Mouse (Mus musculus): ENCODE results near the gene Gskip.

The Gskip gene

DNA sequence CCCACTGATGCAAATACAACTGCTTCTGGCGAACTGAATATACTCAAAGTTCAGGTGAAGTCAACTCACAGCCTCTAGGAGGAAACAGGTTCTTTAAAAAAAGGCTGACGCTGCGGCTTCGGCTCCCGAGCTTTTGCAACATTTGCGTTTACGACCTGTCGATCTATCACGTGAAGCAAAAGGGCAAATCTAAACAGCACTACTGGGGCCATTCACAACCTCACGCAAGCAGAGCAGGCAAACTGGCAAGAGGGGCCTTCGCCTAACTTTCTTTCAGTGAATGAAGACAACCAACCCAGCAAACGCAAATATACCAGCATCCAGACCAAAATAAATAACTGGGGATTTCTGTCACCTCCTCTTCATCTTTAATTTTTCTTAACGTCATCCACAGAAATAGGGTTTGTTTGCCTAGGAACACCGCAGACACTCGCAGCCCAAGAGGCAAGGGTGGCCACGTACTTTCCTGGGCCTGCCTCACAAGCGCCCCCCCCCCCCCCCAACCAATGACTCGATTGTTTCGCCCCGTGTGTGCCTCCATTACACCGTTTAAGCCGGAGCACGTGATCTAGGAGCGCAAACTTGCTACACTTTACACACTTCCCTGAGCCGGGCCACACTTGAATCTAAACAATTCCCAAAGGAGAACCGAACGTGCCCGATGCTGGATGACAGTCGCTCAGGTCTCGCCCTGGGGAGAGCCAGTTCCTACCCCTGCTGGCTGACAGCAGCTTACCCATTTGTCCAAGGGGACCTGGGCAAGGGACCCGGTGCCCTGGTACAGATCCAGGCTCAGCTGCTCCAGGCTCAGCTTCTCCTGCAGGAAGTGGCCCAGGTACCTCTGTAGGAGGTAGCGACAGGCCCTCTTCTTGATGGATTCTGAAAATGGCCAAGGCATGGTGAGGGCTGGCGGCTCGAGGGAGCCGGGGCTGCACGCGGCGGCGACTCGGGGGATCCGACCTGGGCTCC, at the start of gene Gskip:
TSS of gene Gskip (plus strand) at position 897 of the 969 bp plus-strand sequence.
- no peak for DNase-seq (ENCODE audit: low spot score)

DNA sequence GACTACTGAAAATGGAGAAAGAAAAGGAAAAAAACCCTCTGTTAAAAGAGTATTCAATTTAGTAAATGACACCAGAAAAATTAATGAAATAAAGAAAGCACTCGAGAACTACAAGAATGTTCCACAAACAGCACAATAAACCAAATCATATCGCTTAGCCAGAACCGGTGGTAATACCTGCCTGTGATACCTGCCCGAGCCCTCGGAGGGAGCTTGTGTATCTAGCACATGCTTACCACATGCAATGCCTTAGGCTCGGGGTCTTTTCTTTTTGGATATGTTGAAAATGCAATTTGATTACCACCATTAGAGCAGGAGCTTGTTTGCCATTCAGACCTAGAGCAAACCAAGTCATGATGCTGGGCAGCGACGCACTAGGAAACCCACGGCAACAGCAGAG, 48.1 kb upstream of the Gskip start:
- DNase-seq (ENCODE audit: low spot score), result no peak

DNA sequence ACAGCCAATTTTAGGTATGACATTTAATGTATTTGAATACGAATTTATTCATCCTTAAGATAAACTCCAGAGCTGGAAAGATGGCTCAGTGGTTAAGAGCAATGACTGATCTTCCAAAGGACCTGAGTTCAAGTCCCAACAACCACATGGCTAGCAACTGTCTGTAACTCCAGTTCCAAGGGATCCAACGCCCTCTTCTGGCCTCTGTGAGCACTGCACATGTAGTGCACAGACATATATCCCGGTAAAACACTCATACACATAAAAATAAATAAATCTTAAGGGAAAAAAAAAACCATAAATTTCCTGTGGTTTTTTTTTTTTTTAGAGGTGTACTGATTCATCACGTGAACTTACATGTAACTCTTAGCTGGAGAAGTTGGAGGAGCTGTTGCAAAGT, 47.1 kb upstream of the Gskip start:
- no peak for DNase-seq (ENCODE audit: low spot score)

DNA sequence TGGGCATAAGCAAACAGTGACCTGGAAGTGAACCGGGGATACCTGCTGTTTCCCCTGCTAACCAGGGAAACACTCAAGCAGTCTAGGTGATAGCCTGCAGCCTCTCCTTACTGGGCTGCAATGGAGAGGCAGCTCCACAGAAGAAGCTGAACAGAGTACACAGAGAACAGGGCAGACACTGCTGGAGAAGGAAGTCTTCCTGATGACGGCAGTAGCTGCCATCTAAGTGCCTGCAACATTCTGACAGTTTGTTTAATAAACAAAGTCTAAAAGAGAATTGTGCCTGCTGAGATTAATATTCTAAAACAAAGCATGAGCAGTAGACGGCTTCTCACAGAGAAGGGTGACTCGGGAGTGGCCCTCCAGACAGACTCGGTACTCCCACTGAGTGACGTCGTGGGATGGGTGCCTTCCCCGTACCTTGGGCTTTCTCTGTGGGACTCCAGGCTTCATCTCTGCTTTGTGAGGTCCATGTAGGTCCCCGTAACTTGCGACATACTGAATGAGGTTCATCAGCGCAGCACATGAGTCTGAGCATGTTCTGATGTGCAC, 41.8 kb upstream of the Gskip start:
- DNase-seq (ENCODE audit: low spot score), result no peak

DNA sequence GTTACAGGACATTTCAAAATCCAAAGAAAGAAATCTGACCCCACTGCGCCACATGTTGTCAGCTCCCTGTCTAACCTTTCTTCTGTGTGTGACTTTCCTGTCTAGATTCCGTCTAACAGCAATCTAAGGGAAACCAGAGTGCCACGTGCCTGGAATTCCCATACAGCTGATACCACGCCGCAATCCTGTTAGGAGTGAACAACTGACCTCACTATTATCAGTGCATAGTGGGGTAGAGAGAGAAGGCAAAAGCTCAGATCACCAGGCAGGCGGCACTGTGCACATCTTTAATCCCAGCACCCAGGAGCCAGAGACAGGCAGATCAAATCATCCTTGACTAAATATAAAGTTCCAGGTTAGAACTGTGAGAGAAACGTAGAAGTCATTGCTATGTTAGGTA, 28.8 kb upstream of the Gskip start:
- no peak for DNase-seq (ENCODE audit: low spot score)

DNA sequence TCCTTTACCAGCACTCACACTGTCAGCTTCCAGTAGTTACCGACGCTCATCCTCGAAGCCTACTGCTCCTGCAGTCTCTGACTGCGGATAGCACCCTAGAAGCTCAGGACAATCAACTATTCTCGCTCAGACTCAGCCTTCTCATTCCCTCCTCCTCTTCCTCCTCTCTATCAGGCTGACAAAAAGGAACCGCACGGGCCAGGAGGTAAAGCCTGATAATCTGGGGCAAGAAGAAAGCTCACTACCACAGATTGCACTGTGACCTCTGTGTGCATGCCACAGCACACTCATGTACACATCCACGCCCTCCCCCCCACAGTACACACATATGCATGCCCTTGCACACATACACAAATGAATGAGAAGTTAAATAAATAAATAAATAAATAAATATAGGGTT, 8.4 kb upstream of the Gskip start:
- DNase-seq (ENCODE audit: low spot score), result no peak

DNA sequence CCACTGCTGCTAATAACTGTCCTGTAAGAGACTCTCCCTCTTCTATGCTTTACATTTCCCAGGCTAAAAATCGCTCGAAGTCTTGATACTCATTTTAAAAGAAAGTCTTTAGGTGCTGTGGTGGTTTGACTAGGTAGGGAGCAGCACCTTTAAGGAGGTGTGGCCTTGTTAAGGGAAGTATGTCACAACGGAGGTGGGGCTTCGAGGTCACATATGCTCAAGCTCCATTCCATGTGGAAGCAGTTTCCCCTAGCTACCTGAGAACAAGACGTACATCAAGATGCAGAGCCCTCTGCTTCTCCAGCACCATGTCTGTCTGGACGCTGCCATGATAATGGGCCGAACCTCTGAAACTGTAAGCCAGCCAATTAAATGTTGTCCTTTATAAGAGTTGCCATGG, 6.4 kb upstream of the Gskip start:
- DNase-seq (ENCODE audit: low spot score), result no peak

DNA sequence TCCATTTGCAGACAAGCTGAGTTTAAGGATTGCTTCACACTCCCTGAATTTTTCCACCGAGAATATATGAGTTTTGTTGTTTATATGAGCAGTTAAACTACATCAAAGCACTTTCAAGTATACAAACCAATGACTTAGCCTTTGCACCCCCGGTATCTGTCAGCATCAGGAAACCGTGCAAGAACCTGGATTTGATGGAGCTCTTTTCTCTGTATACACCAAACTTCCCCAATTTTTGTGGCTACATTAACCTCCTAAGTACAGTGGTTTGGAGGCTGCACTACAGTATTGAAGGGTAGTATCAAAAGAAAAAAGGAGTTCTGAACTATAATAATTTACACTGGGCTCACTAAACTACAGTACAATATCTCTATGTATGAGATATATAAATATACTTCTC, 5.9 kb upstream of the Gskip start:
- DNase-seq (ENCODE audit: low spot score), result no peak

DNA sequence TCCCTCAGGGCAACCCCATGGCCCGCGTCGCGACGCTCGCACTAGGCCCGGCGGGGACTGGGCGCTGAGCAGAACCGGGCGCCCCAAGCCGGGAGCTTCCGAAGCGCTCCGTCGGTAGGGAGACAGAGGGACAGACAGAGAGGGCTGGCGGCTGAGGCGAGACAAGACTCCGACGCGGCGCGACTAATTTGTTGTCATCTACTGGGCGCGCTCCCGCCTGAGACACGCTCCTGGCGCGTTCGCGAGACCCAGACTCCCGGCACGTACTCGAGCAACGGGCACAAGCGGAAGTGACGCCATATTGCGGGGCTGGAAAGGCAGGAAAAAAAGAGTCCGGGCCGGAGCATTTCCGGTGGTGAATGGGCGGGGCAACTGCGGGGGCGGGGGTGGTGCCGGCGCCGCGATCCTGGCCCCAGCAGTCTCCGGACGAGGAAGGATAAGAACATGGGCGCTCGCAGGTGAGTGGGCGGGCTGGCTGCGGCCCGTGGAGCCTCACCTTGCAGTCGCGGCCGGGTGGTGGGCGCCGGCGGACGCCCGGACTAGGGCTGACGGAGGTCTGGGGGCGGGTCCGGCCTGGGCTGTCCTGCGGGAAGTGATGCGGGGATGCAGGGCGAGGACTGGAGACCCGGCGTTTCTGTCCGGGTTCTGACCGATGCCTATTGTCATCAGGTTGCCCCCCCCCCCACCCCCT, 517 bp downstream of the Gskip start, which contains the start of gene Atg2b:
TSS of gene Atg2b (minus strand) at position 211 of the 691 bp plus-strand sequence.
- DNase-seq (ENCODE audit: low spot score), result peak; percentile 87

DNA sequence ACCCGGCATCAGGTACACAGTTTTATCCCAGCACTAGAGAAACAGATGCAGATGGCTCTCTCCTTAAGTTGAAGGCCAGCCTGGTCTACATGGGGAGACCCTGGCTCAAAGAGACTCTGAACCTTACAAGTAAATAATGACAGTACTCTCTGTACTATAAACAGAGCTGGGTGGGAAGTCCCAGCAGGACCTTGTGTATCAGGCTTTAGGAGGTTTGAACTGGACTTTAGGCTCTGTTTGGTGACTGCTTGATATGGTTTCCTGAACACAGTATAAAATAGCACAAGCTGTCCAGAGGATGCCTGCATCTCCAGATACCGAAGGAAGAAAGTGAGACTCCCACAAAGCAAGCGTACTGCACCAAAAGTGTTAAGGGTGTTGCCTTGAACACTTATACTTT, 2.2 kb downstream of the Gskip start:
- no peak for DNase-seq (ENCODE audit: low spot score)

DNA sequence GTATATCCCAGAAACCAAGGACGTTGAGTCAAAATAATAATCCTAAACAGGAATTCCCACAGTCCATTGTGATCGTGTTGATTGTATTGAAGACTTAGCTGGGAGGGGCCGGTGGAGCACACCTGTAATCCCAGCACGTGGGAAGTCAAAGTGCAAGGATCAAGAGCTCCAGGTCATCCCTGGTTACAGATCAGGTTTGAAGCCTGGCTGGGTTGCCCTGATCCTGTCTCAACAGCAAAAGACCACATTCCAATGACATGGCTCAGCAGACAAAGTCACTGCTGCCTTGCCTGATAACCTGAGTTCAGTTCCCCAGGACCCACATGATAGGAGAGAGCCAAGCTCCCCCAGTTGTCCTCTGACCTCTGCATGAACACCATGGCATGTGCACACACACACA, 2.8 kb downstream of the Gskip start:
- no peak for DNase-seq (ENCODE audit: low spot score)

DNA sequence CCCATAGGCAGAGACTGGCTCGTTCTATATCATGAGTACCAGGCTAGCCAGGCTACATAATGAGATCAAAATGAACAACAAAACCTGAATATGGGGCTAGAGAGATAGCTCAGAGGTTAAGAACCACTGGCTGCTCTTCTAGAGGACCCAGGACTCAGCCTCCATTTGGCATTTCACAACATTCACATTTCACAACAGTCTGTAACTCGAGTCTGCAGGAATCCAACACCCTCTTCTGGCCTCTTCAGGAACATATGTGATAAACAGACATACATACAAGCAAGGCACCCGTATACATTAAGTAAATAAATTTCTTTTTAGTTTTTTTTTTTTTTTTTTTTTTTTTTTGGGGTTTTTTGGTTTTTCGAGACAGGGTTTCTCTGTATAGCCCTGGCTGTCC, 3.9 kb downstream of the Gskip start:
- DNase-seq (ENCODE audit: low spot score), result no peak

DNA sequence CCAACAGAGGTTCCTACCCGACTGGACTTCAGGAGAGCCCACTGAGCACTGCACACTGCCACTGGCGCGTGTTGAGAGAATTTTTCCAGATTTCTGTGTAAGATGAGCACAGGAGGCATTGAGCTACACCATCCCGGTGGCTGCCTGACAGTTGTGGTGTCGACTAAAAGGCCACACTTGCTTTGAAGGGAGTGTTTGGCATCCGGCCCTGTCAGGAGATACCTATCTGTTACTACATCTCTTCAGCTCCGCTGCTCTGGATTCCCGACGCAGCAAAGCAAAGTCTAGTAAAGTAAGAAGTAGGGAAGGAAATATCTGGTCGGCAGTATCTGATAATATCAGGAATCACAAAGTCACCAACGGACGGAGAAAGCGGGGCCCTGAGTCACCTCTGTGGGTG, 4.8 kb downstream of the Gskip start:
- DNase-seq (ENCODE audit: low spot score), result no peak

DNA sequence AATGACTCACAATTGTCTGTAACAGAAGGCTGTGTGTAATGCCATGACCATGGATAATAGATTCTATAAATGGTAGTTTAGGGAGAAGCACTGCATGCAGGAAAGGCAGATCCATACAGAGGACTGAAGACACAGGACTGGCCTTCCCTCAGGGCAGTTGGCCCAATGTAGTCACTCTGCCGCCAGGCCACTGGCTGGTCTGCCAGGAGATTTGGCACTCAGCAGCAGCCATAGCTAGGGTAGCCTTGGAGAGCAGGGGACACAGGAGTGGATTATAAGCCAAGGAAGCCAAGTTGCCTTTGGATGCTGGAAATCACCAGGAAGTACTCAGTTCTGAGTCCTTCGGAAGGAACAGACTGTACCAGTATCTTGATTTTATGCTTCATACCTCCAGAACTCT, 9.4 kb downstream of the Gskip start:
- no peak for DNase-seq (ENCODE audit: low spot score)

DNA sequence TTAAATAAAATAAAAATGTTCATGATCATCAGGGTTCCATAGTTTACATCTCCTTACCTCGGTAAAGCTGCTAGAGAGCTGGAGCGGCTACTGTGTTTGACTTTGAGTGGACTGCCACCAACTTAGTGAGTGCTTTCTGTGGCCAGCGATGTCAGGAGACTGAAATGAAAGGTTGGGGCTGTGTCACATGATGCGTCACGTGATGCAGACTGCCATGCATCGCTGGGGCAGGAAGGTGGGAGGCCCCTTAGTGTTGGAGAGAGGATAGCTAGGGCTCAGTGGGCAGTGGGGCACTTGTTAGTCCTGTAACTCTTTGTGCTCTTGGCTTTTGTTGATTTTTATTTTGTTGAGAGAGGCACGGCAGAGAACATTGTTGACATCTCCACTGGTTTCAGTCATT, 11.2 kb downstream of the Gskip start:
- no peak for DNase-seq (ENCODE audit: low spot score)

DNA sequence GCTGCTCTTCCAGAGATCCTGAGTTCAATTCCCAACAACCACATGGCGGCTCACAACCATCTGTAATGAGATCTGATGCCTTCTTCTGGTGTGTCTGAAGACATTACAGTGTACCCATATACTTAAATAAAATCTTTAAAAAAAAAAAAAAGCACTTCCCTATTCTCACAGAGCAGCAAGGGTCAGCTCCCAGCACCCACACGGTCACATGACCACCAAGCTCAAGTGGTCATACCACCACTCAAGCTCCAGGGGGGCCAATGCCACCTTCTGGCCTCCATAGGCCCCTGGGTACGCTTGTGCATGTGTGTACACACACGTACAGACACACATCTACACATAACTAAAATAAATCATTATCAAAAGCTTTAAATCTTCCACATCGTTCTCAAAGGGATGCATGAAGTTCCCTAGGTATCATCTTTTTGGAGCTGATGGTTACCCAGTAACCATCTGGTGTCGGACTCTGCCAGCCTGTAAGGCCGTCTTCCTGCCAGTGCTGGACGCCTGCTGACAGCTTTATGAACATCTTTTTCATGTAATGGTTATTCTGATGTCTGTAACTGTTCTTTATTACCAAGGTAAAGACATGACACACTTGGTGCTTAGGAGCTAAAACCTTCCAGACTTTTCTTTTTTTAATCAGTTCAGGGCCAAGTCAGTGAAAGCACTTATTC, 12.6 kb downstream of the Gskip start:
- DNase-seq (ENCODE audit: low spot score), result no peak

DNA sequence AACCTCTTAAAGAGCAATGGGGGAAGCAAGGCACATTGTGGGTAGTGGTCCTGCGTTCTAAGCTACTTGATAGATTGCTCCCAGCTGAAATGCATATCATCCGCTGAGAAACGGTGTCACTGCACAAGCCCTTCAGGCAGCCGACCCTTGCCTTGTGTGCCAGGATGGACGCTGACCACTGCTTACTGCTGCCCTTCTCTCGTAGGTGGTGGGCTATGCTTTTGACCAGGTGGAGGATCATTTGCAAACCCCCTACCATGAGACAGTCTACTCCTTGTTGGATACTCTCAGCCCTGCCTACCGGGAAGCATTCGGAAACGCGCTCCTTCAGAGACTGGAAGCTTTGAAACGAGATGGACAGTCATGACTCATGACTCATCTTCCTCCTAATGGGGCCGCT, 15.8 kb downstream of the Gskip start:
- DNase-seq (ENCODE audit: low spot score), result no peak

DNA sequence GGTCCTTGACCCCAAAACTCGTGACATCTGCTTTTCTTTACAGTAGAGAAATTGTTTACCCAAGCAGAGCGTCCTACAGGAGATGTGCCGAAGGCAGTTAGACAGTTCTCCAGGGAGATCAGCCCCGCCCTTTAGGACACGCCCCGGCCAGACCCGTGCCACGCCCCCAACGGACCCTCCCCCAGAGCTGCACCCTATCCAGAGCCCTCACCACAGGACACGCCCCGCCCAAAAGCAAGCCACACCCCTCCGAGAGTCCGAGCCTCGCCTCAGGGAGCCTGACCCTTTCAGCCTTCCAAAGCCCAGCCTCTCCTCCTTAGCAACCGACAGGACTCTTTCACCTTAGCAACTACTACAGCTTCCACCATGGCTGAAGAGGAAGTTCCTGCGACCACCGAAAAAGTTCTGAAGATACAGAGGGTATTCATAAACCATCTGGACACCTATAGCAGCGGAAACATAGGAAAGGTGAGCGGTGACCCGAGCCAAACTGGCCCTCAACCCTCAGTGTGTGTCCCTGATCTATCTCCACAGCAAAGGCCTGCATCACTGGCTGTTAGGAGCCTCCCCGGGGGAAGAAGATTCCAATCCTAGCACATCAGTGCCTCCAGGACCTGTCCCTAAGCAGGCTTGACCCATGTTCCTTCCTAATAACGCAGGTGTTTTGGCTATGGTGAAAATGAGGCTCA, 21.3 kb downstream of the Gskip start, which contains the start of gene Ak7:
TSS of gene Ak7 (plus strand) at position 178 of the 689 bp plus-strand sequence.
- no peak for DNase-seq (ENCODE audit: low spot score)

DNA sequence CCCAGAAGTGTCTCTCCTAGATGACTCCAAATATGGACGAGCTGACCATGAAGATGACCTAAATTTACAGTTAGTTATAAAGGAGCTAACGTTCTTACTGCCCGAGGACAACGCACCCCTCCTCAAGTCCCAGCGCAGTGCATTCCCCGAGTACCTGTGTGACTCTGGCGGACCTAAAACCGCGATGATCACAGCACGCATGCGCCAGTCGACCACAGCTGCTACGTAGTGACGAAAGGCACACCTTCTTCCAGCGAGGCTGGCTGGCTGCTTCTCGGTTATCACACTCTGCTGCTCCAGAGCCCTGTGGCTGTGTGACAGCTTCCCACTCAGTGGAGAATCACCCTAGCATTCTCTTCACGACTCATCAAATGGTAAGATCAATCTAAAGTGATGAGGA, 34.0 kb downstream of the Gskip start:
- no peak for DNase-seq (ENCODE audit: low spot score)

DNA sequence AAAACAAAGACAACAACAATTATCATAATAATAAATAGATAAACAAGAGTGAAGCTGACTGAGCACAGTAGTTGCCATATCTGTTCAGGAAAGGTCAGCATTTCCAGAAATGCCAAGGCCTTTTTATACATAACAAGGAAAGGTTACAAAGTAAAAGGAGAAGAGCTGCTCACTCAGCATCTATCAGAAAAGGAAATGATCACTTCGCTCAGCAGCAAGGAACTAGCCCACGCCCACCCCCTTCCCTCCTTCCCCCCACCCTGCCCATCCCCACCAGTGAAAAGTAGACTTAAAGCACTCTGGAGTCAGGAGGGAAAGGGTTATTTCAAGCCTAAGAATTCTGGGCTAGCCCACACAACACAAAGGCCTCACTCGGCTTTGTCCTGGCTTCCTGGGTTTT, 35.6 kb downstream of the Gskip start:
- no peak for DNase-seq (ENCODE audit: low spot score)

DNA sequence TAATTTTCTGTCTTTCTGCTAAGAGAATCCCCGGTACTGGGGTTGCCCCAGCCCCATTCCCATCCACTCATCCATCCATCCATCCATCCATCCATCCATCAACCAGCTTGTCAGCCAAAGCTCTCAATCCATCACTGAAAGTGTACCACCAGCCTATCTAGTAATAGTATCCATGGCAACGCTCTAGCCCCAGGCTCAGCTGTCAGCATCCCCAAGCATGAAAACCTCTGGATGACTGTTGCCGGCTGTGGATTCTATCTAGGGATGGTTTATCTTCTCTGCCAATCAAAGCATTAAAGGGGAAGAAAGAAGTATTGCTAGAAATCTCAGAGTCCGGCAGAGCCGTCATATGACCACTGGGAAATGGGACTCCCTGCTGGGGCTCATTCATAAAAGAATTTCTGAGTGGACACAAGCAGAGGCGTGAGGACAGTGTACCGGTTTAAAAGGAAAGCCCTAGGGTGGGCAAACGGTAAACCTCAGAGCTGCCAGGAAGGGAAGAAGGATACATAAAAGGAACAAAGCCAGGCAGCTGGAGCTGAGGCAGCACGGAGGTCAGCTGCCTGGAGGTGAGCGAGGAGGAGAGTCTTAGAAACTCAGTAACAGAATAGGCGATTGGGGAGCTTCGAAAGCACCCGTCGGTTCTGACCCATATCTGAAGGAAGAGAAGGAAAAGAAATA, 37.0 kb downstream of the Gskip start:
- DNase-seq (ENCODE audit: low spot score), result no peak

All from urinary bladder, postnatal 10 days (tissue).